Mouse (Mus musculus) CD4-positive, CD25-positive, alpha-beta regulatory T cell, adult 2 months (primary cell): Measurements from ENCODE around the gene Gm20814.
"Not testable (repeated sequence)": the region's sequence is repeated elsewhere in the genome, so short reads cannot be mapped to it uniquely, and the experiment has no call there.

Experiments
- DNase-seq: peaks from one replicate; pipeline ENCODE4 v3.0.0-alpha.2; 2012; ENCODE audit warnings: low read depth, low spot score

Gm20814 gene

DNA sequence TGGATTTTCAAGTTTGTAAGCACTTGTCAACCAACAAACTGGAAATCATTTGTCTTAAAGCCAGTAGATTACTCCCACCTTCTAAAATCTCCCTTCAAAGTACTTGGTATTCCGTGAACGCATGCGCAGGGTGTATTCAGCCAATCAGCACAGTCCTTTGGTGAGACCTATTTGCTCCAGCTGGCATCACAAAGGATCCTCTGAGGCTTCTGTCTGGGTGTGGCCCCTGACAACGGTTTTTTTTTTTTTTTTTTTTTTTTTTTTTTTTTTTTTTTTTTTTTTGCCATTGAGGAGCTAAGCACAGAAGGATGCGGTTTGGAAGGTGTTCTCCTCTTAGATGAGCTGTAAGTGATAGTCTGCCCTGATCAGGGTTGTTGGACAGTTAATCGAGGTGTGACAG is at the start of gene Gm20814:
Gm20814 (plus strand) TSS at position 301 of the 400 bp plus-strand sequence.
- DNase-seq, result not testable (repeated sequence)
